Mouse (Mus musculus) midbrain, embryonic 15.5 days (tissue): Measurements from ENCODE around the gene Mdn1. TPM values are rescaled to one million over a fixed set of nuclear protein-coding genes. Genes with fewer than 3 reads are reported as not detected.

Source experiments
- ATAC-seq: fragments of 200-750 bp; cut with Nextera tagmentation; replicated peaks from 2 replicates; pipeline ENCODE4 v1.8.0; 2017; ENCODE audit warnings: moderate TSS enrichment
- H3K27ac ChIP-seq: fragments of 300-500 bp; sonication (generic); 2 replicates; pipeline ENCODE4 v1.5.1; 2015; ENCODE audit warnings: mild to moderate bottlenecking, inconsistent platforms
- H3K27me3 ChIP-seq: fragments of 300-500 bp; sonication (generic); replicated peaks from 2 replicates; pipeline ENCODE4 v1.6.1; 2015; ENCODE audit warnings: inconsistent platforms
- H3K36me3 ChIP-seq: fragments of 300-500 bp; sonication (generic); replicated peaks from 2 replicates; pipeline ENCODE4 v1.6.1; 2015; ENCODE audit warnings: inconsistent platforms
- H3K4me1 ChIP-seq: fragments of 300-500 bp; sonication (generic); 2 replicates; pipeline ENCODE4 v1.6.1; 2015; ENCODE audit warnings: inconsistent platforms
- H3K4me2 ChIP-seq: fragments of 300-500 bp; sonication (generic); 2 replicates; pipeline ENCODE4 v1.6.1; 2015; ENCODE audit warnings: inconsistent platforms, mild to moderate bottlenecking, moderate library complexity
- H3K4me3 ChIP-seq: fragments of 300-500 bp; sonication (generic); 2 replicates; pipeline ENCODE4 v1.5.1; 2015; ENCODE audit warnings: mild to moderate bottlenecking, inconsistent platforms
- H3K9ac ChIP-seq: fragments of 300-500 bp; sonication (generic); 2 replicates; pipeline ENCODE4 v1.6.1; 2015; ENCODE audit warnings: mild to moderate bottlenecking, inconsistent platforms
- H3K9me3 ChIP-seq: fragments of 300-500 bp; sonication (generic); 2 replicates; pipeline ENCODE4 v1.6.1; 2016; ENCODE audit warnings: inconsistent platforms
- WGBS: fragments of 180-500 bp; shearing (Covaris S2); methylation state at CpG from one replicate; pipeline ENCODE4 v1.1.7; 2015; ENCODE audit warnings: mixed read lengths; 5-methylcytosine and 5-hydroxymethylcytosine counted together
- polyA plus RNA-seq: library from polyadenylated mRNA; unstranded; fragments of >200 nt; fragmentation: Nextera tagmentation; extraction: Ambion mirVana; gene quantifications from 2 replicates; pipeline ENCODE4 v1.2.1, GENCODE M21; 2015

Mdn1 gene
- polyA plus RNA-seq = 15.8 and 21.3 TPM in 2 replicates

DNA sequence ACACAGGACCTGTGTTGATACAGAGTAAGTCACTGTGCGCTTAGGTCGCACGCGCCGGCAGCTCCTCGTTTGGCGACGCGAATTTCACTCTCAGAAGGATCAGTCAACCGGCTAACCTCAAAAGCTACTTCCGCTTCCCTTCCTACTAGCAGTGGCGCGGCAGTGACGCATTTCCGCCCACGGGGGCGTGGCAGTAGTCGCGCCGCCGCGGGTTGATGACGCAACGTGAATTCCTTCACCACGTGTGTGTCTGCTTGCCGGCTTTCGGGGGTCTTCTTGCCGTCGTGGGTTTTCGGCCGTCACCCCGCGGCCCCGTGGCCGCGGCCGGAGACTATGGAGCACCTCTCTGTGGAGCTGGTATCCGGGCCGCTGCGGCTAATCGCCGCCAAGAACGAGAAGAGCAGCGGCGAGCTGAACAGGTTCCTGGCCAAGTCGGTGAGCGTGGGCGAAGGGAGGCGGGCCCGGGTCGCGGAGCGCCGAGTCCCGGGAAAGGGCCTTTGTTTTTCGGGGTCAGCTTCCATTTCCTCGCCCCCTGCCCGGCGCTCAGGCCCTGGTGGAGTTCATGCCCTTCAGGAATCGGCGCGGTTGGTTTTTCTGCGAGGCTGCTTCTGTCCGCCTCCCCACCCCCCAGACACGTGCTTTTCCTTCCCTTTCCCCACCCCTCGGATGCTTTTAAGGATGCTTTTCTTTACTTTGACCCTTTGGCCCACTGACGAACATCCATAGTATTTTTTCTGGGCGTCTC lies at the start of gene Mdn1:
TSS of gene Mdn1 (plus strand) at position 202 of the 745 bp plus-strand sequence.
- Histone ChIP-seq H3K4me1 (peaks cover 21% of the 10 kb centered on the region), H3K9ac (peak within 1 kb of the TSS; percentile 65), H3K4me2 (peak within 1 kb of the TSS; percentile 72), H3K4me3 (peak within 1 kb of the TSS; percentile 92), H3K36me3 (peaks cover 12% of the 10 kb centered on the region; the same call in 1 of the 2 replicates), H3K27me3 (no peaks in the 10 kb centered on the region), H3K27ac (peak within 1 kb of the TSS; percentile 85), H3K9me3 (no peaks in the 10 kb centered on the region)
- peak; percentile 97 for ATAC-seq
- under 1% methylated on average over 68 of the region's 68 CpGs for WGBS

- Histone ChIP-seq H3K9ac (peak within 1 kb of the TSS; percentile 60), H3K9me3 (no peaks in the 10 kb centered on the region), H3K27ac (peak within 1 kb of the TSS; percentile 88), H3K4me1 (peaks cover 16% of the 10 kb centered on the region), H3K4me2 (peak within 1 kb of the TSS; percentile 73), H3K36me3 (no peaks in the 10 kb centered on the region), H3K4me3 (peak within 1 kb of the TSS; percentile 84), H3K27me3 (no peaks in the 10 kb centered on the region)
- WGBS = under 1% methylated on average over 67 of the region's 67 CpGs
- ATAC-seq = peak; percentile 99
Measured at GRCm38 (mm10) chr4:32615034-32615881, 41.7 kb upstream of the Mdn1 start, which contains the start of gene Casp8ap2. Casp8ap2 (plus strand) TSS chr4:32615451.

DNA sequence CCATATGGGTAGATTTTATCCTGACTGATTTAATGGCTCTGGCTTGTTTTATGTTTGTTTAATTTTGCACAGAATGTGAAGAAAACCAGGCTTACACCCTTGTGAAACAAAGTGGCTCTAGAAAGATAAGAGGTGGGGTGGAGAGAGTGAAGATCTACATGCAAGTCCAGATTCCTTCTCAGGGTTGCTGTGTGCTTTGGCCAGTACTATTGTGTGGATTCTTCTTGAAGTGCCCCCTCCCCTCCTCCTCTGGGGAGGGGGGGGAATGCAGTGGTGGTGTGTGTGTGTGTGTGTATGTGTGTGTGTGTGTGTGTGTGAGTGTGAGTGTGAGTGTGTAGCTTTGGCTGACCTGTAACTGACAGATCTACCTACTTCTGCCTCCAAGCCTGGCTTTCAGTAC lies 35.3 kb upstream of the Mdn1 start:
- Histone ChIP-seq H3K27me3 (no peaks in the 10 kb centered on the region), H3K27ac (no peak overlapping the region), H3K4me3 (no peak overlapping the region), H3K4me1 (peaks cover 6% of the 10 kb centered on the region), H3K4me2 (no peak overlapping the region), H3K36me3 (0 out of 2 replicates have a peak, but pooled peaks cover 3% of the 10 kb centered on the region), H3K9me3 (no peaks in the 10 kb centered on the region), H3K9ac (no peak overlapping the region)
- ATAC-seq = no peak

GRCm38 (mm10) chr4:32651669-32652068 lies 5.2 kb upstream of the Mdn1 start:
- Histone ChIP-seq H3K27me3 (no peaks in the 10 kb centered on the region), H3K4me1 (peaks cover 6% of the 10 kb centered on the region), H3K9ac (no peak overlapping the region), H3K4me2 (no peak overlapping the region), H3K4me3 (no peak overlapping the region), H3K27ac (no peak overlapping the region), H3K9me3 (no peaks in the 10 kb centered on the region), H3K36me3 (peaks cover 33% of the 10 kb centered on the region)
- no peak for ATAC-seq
- WGBS = 89% methylated on average over 5 of the region's 5 CpGs

GRCm38 (mm10) chr4:32656146-32656904 lies 594 bp upstream of the Mdn1 start:
- no peaks in the 10 kb centered on the region for H3K9me3 ChIP-seq
- peak overlapping the region; percentile 85 for H3K27ac ChIP-seq
- H3K4me1 ChIP-seq = peaks cover 21% of the 10 kb centered on the region
- H3K9ac ChIP-seq = peak overlapping the region; percentile 43
- H3K27me3 ChIP-seq = no peaks in the 10 kb centered on the region
- peaks cover 12% of the 10 kb centered on the region; the same call in 1 of the 2 replicates for H3K36me3 ChIP-seq
- WGBS = 57% methylated on average over 11 of the region's 11 CpGs
- peak overlapping the region; percentile 92 for H3K4me3 ChIP-seq
- peak; percentile 55 for ATAC-seq
- H3K4me2 ChIP-seq = peak overlapping the region; percentile 72

- H3K36me3 ChIP-seq = peaks cover 34% of the 10 kb centered on the region
- ATAC-seq = no peak
- H3K4me3 ChIP-seq = no peak overlapping the region
- H3K9ac ChIP-seq = no peak overlapping the region
- no peak overlapping the region for H3K4me2 ChIP-seq
- no peaks in the 10 kb centered on the region for H3K4me1 ChIP-seq
- 92% methylated on average over 4 of the region's 4 CpGs for WGBS
- H3K9me3 ChIP-seq = no peaks in the 10 kb centered on the region
- no peak overlapping the region for H3K27ac ChIP-seq
- H3K27me3 ChIP-seq = no peaks in the 10 kb centered on the region
Measured at GRCm38 (mm10) chr4:32665843-32666242, 8.9 kb downstream of the Mdn1 start.

GRCm38 (mm10) chr4:32668291-32668690 lies 11.4 kb downstream of the Mdn1 start:
- Histone ChIP-seq H3K4me3 (no peak overlapping the region), H3K9me3 (no peaks in the 10 kb centered on the region), H3K27ac (no peak overlapping the region), H3K4me2 (no peak overlapping the region), H3K27me3 (no peaks in the 10 kb centered on the region), H3K36me3 (peaks cover 45% of the 10 kb centered on the region), H3K4me1 (no peaks in the 10 kb centered on the region), H3K9ac (no peak overlapping the region)
- WGBS = 87% methylated on average over 1 of the region's 1 CpGs
- no peak for ATAC-seq

DNA sequence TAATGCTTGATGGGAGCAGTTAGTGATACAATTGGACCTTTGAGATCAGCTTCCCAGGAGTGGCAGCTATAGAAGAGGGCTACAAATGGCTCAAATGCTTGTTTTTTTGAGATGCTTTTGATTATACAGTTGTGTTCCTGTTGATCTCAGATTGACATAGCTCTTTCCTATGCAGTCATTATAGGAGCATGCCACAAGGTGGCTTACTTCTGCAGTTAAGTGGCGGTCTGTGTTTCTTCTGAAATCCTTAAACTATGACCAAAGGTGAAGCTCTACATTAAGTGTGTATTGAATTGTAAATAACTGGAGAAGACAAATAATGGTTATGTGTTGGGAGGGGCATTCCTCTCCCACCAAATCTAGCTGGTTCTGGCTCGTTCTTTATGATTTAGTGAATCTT lies 12.9 kb downstream of the Mdn1 start:
- Histone ChIP-seq H3K27ac (no peak overlapping the region), H3K36me3 (peaks cover 42% of the 10 kb centered on the region), H3K9me3 (no peaks in the 10 kb centered on the region), H3K4me3 (no peak overlapping the region), H3K4me1 (no peaks in the 10 kb centered on the region), H3K27me3 (no peaks in the 10 kb centered on the region), H3K4me2 (no peak overlapping the region), H3K9ac (no peak overlapping the region)
- no peak for ATAC-seq
- 87% methylated on average over 2 of the region's 2 CpGs for WGBS

GRCm38 (mm10) chr4:32674025-32674424 lies 17.1 kb downstream of the Mdn1 start:
- H3K4me3 ChIP-seq = no peak overlapping the region
- H3K27ac ChIP-seq = no peak overlapping the region
- no peak overlapping the region for H3K4me2 ChIP-seq
- H3K4me1 ChIP-seq = no peaks in the 10 kb centered on the region
- H3K9ac ChIP-seq = no peak overlapping the region
- H3K36me3 ChIP-seq = peaks cover 46% of the 10 kb centered on the region
- WGBS = 96% methylated on average over 2 of the region's 2 CpGs
- no peak for ATAC-seq
- no peaks in the 10 kb centered on the region for H3K27me3 ChIP-seq
- H3K9me3 ChIP-seq = no peaks in the 10 kb centered on the region

DNA sequence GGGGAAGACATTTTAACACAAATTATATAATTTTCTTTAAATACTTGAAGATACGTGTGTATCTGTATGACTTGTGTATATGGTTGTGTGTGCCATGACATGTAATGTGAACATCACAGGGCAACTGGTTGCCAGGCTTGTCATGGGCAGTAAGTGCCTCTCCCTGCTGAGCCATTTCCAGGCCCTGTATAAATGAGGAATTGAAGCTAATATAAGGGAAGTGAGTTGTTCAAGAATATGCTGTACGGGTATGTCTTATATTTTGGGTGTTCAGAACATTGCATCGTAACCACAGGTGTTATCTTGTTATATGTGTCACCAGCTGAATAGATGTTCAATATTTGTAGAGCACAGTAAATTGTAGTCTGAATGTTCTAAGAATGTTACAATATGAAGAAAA lies 20.6 kb downstream of the Mdn1 start:
- H3K27ac ChIP-seq = no peak overlapping the region
- no peaks in the 10 kb centered on the region for H3K9me3 ChIP-seq
- no peak for ATAC-seq
- no peaks in the 10 kb centered on the region for H3K27me3 ChIP-seq
- no peak overlapping the region for H3K4me2 ChIP-seq
- no peak overlapping the region for H3K9ac ChIP-seq
- H3K4me1 ChIP-seq = no peaks in the 10 kb centered on the region
- 98% methylated on average over 3 of the region's 3 CpGs for WGBS
- H3K36me3 ChIP-seq = peaks cover 38% of the 10 kb centered on the region
- H3K4me3 ChIP-seq = no peak overlapping the region

DNA sequence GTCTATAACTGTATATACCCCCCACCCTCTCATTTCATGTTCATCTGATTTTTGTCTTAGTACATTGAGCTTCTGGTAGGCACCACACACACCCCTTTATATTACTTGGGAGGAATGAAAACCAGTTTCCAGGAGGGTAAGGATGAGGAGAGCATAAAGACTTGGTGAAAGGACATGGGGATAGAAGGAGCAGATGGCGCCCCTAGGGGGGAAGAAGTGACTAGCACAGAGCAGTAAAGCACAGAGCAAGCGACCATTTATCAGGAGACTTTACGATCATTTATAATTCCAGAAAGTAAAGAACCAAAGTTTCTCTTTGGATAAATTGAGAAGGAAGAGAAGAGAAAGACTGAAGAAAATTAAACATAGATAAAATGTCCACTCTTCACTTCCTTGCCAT lies 23.9 kb downstream of the Mdn1 start:
- H3K4me2 ChIP-seq = no peak overlapping the region
- H3K36me3 ChIP-seq = peaks cover 31% of the 10 kb centered on the region
- no peak for ATAC-seq
- H3K4me3 ChIP-seq = no peak overlapping the region
- no peaks in the 10 kb centered on the region for H3K27me3 ChIP-seq
- 78% methylated on average over 3 of the region's 3 CpGs for WGBS
- no peaks in the 10 kb centered on the region for H3K4me1 ChIP-seq
- H3K9ac ChIP-seq = no peak overlapping the region
- no peaks in the 10 kb centered on the region for H3K9me3 ChIP-seq
- no peak overlapping the region for H3K27ac ChIP-seq

DNA sequence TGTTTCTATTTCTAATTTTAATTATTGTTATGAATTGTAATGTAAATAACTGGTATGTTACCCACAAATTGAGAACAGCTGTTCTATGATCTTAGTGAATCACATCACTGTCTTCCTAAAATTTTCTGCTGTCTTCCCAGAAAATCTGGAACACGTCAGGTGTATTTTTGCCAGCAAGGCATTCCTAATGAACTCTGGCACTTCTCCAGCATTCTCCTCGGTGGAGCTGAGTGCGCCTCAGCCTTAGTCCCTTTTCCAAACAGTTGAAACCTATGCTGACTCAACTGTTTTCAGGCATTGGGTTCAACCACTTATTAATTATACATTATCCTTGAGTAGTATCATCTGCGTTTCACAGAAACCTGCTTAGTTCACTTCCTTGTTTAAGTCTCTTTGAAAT lies 25.6 kb downstream of the Mdn1 start:
- no peak overlapping the region for H3K4me3 ChIP-seq
- no peak overlapping the region for H3K9ac ChIP-seq
- H3K9me3 ChIP-seq = no peaks in the 10 kb centered on the region
- ATAC-seq = no peak
- peaks cover 32% of the 10 kb centered on the region for H3K36me3 ChIP-seq
- no peak overlapping the region for H3K27ac ChIP-seq
- H3K4me2 ChIP-seq = no peak overlapping the region
- no peaks in the 10 kb centered on the region for H3K27me3 ChIP-seq
- no peaks in the 10 kb centered on the region for H3K4me1 ChIP-seq
- 86% methylated on average over 4 of the region's 4 CpGs for WGBS
